Mouse (Mus musculus): ENCODE results near the gene Ccdc15.
A peak's percentile ranks its signal among the peaks of the same experiment; 100 is the strongest.
"Not testable (repeated sequence)": the region's sequence is repeated elsewhere in the genome, so short reads cannot be mapped to it uniquely, and the experiment has no call there.

The Ccdc15 gene

GRCm38 (mm10) chr9:37349050-37349449 is 818 bp upstream of the Ccdc15 start:
- DNase-seq, result no peak

GRCm38 (mm10) chr9:37347184-37347987 is 846 bp downstream of the Ccdc15 start:
- DNase-seq, result no peak

GRCm38 (mm10) chr9:37345406-37345805 is 2.8 kb downstream of the Ccdc15 start:
- DNase-seq, result no peak

DNA sequence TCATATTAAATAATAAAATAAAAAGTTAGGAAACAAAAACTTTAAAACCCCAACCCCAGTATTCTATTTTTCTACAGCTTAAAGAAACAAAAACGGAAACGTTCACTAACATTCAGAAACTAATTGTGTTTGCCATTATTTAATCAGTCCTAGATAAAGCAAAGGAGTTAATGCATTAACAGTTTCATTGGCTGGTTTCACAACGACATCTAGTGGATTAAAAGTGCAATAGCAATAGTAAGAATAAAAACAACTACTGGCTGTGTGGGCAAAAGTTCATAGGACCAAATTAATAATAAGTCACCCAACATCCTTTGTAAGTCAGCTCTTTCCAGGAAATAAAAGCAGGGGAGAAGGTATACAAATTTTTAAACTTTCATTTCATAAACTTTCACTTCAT is 18.8 kb downstream of the Ccdc15 start:
- no peak for DNase-seq

- DNase-seq, result no peak
Measured at GRCm38 (mm10) chr9:37301720-37302119, 46.5 kb downstream of the Ccdc15 start.

GRCm38 (mm10) chr9:37300501-37300900 is 47.7 kb downstream of the Ccdc15 start:
- DNase-seq, result not testable (repeated sequence)

DNA sequence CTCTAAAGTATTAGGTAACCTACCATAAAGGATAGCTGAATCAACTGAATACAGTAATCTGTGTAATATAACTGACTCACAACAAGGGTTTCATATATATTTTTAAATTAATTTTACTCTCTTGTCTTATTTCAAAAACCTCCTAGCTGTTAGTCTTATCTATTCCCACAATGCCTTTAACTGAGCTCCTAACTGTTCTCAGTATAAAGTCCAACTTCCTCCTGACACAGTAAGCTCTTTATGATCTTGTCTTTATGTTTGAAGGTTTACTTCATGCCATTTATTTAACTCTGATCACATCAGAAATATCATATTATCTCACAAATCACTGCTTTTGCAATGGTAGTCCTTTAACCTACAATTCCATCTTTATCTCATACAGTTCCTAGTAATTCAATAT is 52.6 kb downstream of the Ccdc15 start:
- DNase-seq, result no peak

DNA sequence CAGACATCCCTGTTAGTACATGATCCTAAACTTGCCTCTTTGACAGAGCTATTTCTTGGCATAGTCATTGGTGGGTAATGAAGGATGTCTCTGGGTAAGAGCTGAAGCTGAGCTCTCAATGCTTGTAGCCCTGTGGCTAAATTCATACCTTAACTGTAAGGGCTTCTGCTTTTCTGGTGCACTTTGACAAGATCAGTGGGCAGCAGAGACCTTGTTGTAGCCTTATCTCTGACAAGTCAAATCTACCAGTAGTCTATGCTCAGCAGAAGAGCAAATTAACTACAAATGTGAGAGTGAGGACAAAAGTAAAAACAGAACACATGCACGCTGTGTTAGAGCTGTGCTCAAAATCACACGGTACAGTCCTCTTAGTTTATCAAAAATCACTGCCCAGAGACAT is 81.6 kb downstream of the Ccdc15 start:
- DNase-seq, result no peak

DNA sequence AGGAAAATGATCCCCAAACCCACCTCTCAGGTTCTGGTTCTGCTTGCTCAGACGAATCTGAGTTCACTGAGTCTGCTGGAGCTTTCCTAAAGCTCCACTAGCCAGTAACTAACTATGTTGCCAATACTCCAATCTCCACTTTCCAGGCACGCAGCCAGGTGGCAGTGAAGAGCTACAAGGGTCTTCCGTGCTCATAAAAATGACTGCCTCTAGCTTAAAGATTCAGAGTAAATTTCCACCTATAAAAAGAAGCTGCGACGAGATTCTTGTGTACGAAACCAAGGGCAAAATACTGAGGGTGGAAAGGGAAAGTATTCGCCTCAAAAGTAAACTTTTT is 92.4 kb downstream of the Ccdc15 start:
- peak; percentile 80 for DNase-seq

DNA sequence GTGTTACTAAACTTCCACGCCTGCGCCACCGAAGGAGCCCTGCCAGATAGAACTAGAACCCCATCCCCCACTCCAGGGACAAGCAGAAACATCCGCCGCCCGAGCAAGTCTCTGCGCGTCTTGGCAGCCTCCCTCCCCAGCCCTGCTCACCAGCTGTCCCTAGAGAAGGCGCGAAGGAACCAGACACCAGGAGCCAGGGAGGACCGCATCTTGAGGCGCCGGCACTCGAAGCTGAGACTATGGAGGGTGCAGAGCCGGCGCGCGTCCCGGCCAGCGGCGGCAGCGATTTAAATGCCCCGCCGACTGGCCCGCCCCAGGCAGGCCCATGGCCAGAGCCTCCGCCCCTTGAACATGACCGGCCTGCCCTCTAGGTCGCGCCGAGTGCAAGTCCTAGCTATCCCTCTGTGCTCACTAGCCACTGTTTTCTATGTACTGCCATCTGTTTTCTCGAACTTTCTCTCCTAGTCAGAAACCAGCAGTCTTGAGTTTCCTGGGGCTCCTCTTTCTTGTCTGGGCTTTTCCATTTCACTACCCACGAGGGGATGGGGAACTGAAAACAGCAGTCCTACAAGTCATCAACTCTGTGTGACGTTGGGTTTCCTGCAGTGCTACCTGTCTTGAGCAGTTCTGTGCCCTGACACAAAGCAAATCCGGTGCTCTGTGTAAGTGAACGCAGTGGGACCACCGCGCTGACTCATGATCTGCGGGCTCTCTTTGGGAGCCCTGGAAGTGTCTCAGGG is 92.9 kb downstream of the Ccdc15 start, which contains the start of gene Slc37a2:
Gene Slc37a2, minus strand, starts transcription at position 590 of the 740 bp plus-strand sequence.
- DNase-seq, result peak; percentile 69

- DNase-seq, result no peak
Measured at GRCm38 (mm10) chr9:37254531-37255110, 93.6 kb downstream of the Ccdc15 start.

DNA sequence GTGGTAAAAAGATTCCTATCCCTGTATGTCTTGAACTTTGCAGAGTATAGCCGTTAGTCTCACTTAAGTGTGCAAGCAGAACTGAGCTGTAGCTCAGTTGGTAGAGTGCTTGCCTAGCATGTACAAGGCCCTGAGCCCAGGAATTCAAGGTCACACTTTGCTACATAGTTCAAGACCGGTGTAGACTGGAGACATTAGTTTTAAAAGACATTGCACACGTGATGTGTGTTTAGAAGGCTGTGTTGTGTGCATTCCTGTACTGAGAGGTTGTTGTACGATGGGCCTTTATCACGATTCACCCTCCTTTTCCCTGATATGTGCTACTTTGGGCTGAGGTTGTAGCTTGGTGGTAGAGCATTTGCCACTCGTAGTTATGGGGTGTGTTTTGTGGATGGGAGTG is 97.6 kb downstream of the Ccdc15 start:
- DNase-seq, result no peak

DNA sequence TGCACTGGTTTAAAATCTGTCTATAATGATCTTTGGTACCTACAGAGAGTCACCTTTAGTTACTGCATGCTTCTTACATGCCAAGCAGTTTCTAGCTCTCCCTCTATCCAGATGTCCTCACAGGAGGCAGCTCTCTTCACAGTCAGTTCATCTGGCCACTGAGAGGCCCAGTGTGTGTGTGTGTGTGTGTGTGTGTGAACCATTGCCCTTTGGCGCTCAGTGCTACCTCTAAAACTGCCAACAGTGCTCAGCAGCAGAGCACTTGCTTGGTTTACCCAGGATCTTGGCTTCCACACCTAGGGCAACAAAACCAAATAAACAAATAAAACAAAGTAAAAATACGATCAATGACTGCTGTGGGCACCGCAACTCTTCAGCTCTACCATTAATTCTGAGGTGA is 98.3 kb downstream of the Ccdc15 start:
- DNase-seq, result no peak

GRCm38 (mm10) chr9:37248381-37248906 is 99.8 kb downstream of the Ccdc15 start:
- DNase-seq, result no peak

- no peak for DNase-seq
Measured at GRCm38 (mm10) chr9:37247429-37247828, 100.8 kb downstream of the Ccdc15 start.

GRCm38 (mm10) chr9:37245810-37246209 is 102.4 kb downstream of the Ccdc15 start:
- DNase-seq, result no peak

- DNase-seq, result no peak
Measured at GRCm38 (mm10) chr9:37245404-37245803, 102.8 kb downstream of the Ccdc15 start.

GRCm38 (mm10) chr9:37244600-37244999 is 103.6 kb downstream of the Ccdc15 start:
- no peak for DNase-seq

DNA sequence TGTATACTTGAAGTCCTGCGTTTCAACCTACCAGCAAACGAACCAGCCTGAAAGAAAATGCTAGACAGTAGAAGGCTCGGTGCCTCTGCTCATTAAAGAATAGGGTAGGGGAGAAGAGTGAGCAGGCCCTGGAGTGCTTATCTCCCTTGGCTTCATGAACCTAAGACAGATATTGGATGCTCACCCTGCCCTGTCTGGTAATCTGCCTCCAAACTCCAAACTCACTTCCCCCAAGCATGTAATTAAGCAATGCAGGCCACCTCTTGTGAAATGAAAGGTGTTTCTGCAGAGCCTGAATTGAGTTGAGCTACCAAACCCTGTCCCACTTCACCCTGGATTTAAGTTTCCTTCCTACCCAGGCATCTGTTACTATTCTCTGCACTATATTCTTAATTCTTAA is 105.5 kb downstream of the Ccdc15 start:
- no peak for DNase-seq

GRCm38 (mm10) chr9:37235951-37236737 is 112.1 kb downstream of the Ccdc15 start:
- no peak for DNase-seq

GRCm38 (mm10) chr9:37232201-37233195 is 115.7 kb downstream of the Ccdc15 start:
- DNase-seq, result no peak

Measured in right cerebral cortex, postnatal 4 days (tissue).